In the genomic region with DNA sequence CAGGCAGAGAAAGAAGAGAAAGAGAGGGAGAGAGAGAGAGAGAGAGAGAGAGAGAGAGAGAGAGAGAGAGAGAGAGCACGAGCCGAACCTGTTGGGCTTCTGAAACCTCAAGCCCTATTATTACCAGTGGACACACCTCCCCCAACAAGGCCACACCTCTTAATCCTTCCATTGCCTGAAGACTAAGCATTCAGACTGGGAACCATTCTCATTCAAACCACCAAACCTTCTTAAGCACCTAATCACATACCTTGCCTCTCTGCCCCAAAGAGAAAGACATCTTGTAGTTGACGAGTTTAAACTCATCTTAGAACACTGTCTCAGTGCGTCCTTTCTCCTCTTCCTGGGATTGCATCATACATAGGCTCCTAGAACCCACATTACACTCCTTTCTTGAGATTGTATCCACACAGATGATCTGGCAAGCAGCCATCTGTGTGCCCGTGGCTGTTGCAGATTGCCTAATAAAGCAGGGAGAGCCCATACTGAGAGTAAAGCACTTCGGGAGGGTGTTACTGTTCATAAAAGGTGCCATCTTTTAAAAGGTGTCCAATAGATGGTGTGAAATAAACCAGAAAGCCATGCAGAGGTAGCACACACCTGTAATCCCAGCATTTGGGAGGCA, we compare ENCODE assay signal across 27 mouse cellular contexts. TPM values are rescaled to one million over a fixed set of nuclear protein-coding genes. Genes with fewer than 3 reads are reported as not detected.
DNase-seq lines count a peak whose midpoint lies in the region; TF ChIP-seq lines count a peak whose summit lies in the region.
"Had no signal": no experiment of that assay in that cellular context is flagged by ENCODE, and none has a peak within 500 bp of the region (broad histone marks: within the 10 kb centered on the region; RNA-seq: fewer than 3 reads in every experiment).

No protein-coding gene starts in this region.

- peaks cover 4 to 6% of the 10 kb centered on the region in 2 experiments; a peak in 3 of 4 replicates for H3K4me1 ChIP-seq in MEL (ENCODE audit: control insufficient read depth in 1 of 2, insufficient read depth in 2 of 2, low read length in 2 of 2)
- H3K4me1 ChIP-seq: embryonic facial prominence, embryonic 15.5 days; hindbrain, embryonic 15.5 days; midbrain, embryonic 12.5 days; neural tube, embryonic 12.5 days had no signal

- H3K27ac ChIP-seq in MEL (ENCODE audit: control insufficient read depth, low read depth, low read length) = no peak overlapping the region
- H3K27ac ChIP-seq: embryonic facial prominence, embryonic 15.5 days; hindbrain, embryonic 15.5 days; macrophage; midbrain, embryonic 12.5 days; neural tube, embryonic 12.5 days had no signal

- no peak for TF ChIP-seq CTCF in MEL (IDR thresholded peaks at IDR 0.05 in 2 of 3, conservative IDR thresholded peaks at IDR 0.05 in 1 of 3; ENCODE audit: control insufficient read depth in 1 of 3, insufficient read depth in 1 of 3, low read depth in 2 of 3, low read length in 3 of 3, poor library complexity in 1 of 3, severe bottlenecking in 1 of 3)
- no peak for TF ChIP-seq CTCF in brain, embryonic 14.5 days (IDR thresholded peaks at IDR 0.05; ENCODE audit: borderline replicate concordance, extremely low read depth, insufficient read depth, insufficient read length)

- DNase-seq in lung, postnatal 36 days = peak; percentile 51
- DNase-seq in lung, postnatal 14 days = no peak
- DNase-seq in MEL (ENCODE audit: low read depth, low spot score) = peak; percentile 61
- DNase-seq in brain, embryonic 14.5 days (ENCODE audit: low read depth) = peak; percentile 22
- no peak for DNase-seq in Muller cell, postnatal 12 days (ENCODE audit: inconsistent ontology term)
- DNase-seq in kidney, postnatal 14 days = no peak
- no peak for DNase-seq in right cerebral cortex, postnatal 14 days
- DNase-seq: adrenal gland, postnatal 36 days; cerebellum, adult 11 months; cerebellum, postnatal 14 days; kidney, adult 8-10 months; kidney, postnatal 10 days; retina, postnatal 1 day had no signal

- no peaks in the 10 kb centered on the region; a peak in 1 of 4 replicates for H3K36me3 ChIP-seq in MEL (ENCODE audit: control insufficient read depth in 1 of 2, insufficient read depth in 2 of 2, low read length in 2 of 2)
- H3K36me3 ChIP-seq: embryonic facial prominence, embryonic 15.5 days; hindbrain, embryonic 15.5 days; midbrain, embryonic 12.5 days; neural tube, embryonic 12.5 days had no signal

- H3K79me2 ChIP-seq in MEL (ENCODE audit: control insufficient read depth, insufficient read depth, low read length, poor library complexity) = no peaks in the 10 kb centered on the region

- peak overlapping the region in 1 of 2 experiments; percentile 43; a peak in 1 of 4 replicates for H3K4me3 ChIP-seq in MEL (ENCODE audit: control insufficient read depth in 1 of 2, insufficient read depth in 1 of 2, low read depth in 2 of 2, low read length in 2 of 2)
- H3K4me3 ChIP-seq: embryonic facial prominence, embryonic 15.5 days; hindbrain, embryonic 15.5 days; midbrain, embryonic 12.5 days; neural tube, embryonic 12.5 days had no signal

- H3K27me3 ChIP-seq in MEL (ENCODE audit: control insufficient read depth in 1 of 2, insufficient read depth in 2 of 2, low read length in 2 of 2) = no peaks in the 10 kb centered on the region
- H3K27me3 ChIP-seq: embryonic facial prominence, embryonic 15.5 days; hindbrain, embryonic 15.5 days; midbrain, embryonic 12.5 days; neural tube, embryonic 12.5 days had no signal

- TF ChIP-seq POLR2A in MEL (IDR thresholded peaks at IDR 0.05; ENCODE audit: control insufficient read depth in 1 of 2, insufficient read depth in 1 of 2, low read depth in 1 of 2, low read length in 2 of 2, poor library complexity in 1 of 2) = no peak
- TF ChIP-seq POLR2A in brain, embryonic 14.5 days (IDR thresholded peaks at IDR 0.05; ENCODE audit: borderline replicate concordance, extremely low read depth, insufficient read depth, insufficient read length, poor library complexity, severe bottlenecking) = no peak

- peak in 1 of 2 experiments; percentile 25; a peak in 2 of 4 replicates for TF ChIP-seq EP300 in MEL (IDR thresholded peaks at IDR 0.05; ENCODE audit: low read depth in 1 of 2, low read length in 2 of 2)

- no peak overlapping the region for H3K9ac ChIP-seq in MEL (ENCODE audit: control insufficient read depth, low read depth, low read length, poor library complexity, severe bottlenecking)
- H3K9ac ChIP-seq: embryonic facial prominence, embryonic 15.5 days; hindbrain, embryonic 15.5 days; midbrain, embryonic 12.5 days; neural tube, embryonic 12.5 days had no signal

- H3K9me3 ChIP-seq in MEL (replicated peaks; ENCODE audit: insufficient read depth, low read length) = no peaks in the 10 kb centered on the region
- H3K9me3 ChIP-seq: embryonic facial prominence, embryonic 15.5 days; hindbrain, embryonic 15.5 days; midbrain, embryonic 12.5 days; neural tube, embryonic 12.5 days had no signal

- TF ChIP-seq RAD21 in MEL (IDR thresholded peaks at IDR 0.05; ENCODE audit: low read depth, low read length) = no peak

TF ChIP-seq in MEL, 35 proteins besides CTCF, POLR2A, EP300 and RAD21:
- TF ChIP-seq GATA1 (IDR thresholded peaks at IDR 0.05; ENCODE audit: low read depth, low read length) (no peak), USF2 (IDR thresholded peaks at IDR 0.05; ENCODE audit: borderline replicate concordance in 1 of 2, insufficient read depth in 1 of 2, low read depth in 1 of 2, low read length in 2 of 2) (no peak), MAX (IDR thresholded peaks at IDR 0.05; ENCODE audit: low read length) (no peak), ZMIZ1 (IDR thresholded peaks at IDR 0.05; ENCODE audit: low read depth, low read length) (no peak), RCOR1 (IDR thresholded peaks at IDR 0.05; ENCODE audit: low read depth, low read length) (no peak), POLR2AphosphoS5 (IDR thresholded peaks at IDR 0.05; ENCODE audit: borderline replicate concordance, low read depth, low read length) (no peak), MXI1 (IDR thresholded peaks at IDR 0.05; ENCODE audit: low read depth, low read length) (0 out of 2 replicates have a peak, but pooled peaks have one; percentile 20), SIN3A (IDR thresholded peaks at IDR 0.05; ENCODE audit: low read length) (peak; percentile 24; the same call in 1 of the 2 replicates), GABPA (IDR thresholded peaks at IDR 0.05; ENCODE audit: low read depth, low read length) (no peak), ZNF384 (IDR thresholded peaks at IDR 0.05; ENCODE audit: low read depth, low read length) (no peak), POLR2AphosphoS2 (IDR thresholded peaks at IDR 0.05; ENCODE audit: low read length) (no peak), MYB (IDR thresholded peaks at IDR 0.05; ENCODE audit: low read depth, low read length) (no peak), MAZ (IDR thresholded peaks at IDR 0.05; ENCODE audit: low read depth, low read length) (no peak), MYC (IDR thresholded peaks at IDR 0.05; ENCODE audit: low read depth, low read length) (no peak), TAL1 (IDR thresholded peaks at IDR 0.05; ENCODE audit: low read length) (no peak), CHD2 (IDR thresholded peaks at IDR 0.05; ENCODE audit: low read length) (no peak), KAT2A (conservative IDR thresholded peaks at IDR 0.05; ENCODE audit: low read depth, low read length) (no peak), ETS1 (IDR thresholded peaks at IDR 0.05; ENCODE audit: low read depth, low read length) (peak; percentile 77), HCFC1 (IDR thresholded peaks at IDR 0.05; ENCODE audit: low read depth, low read length) (no peak), E2F4 (IDR thresholded peaks at IDR 0.05; ENCODE audit: borderline replicate concordance, low read depth, low read length) (no peak), JUND (IDR thresholded peaks at IDR 0.05; ENCODE audit: low read depth, low read length) (peak; percentile 6; the same call in 1 of the 2 replicates), TBP (IDR thresholded peaks at IDR 0.05; ENCODE audit: low read depth, low read length) (no peak), ZC3H11A (IDR thresholded peaks at IDR 0.05; ENCODE audit: low read depth, low read length) (no peak), CHD1 (IDR thresholded peaks at IDR 0.05; ENCODE audit: low read depth, low read length) (no peak), MAFK (IDR thresholded peaks at IDR 0.05; ENCODE audit: borderline replicate concordance, low read depth, low read length) (no peak), TCF12 (IDR thresholded peaks at IDR 0.05; ENCODE audit: low read depth, low read length) (peak; percentile 18; the same call in 1 of the 2 replicates), NELFE (IDR thresholded peaks at IDR 0.05; ENCODE audit: low read depth, low read length) (no peak), ELF1 (IDR thresholded peaks at IDR 0.05; ENCODE audit: low read depth, low read length) (no peak), ZKSCAN1 (IDR thresholded peaks at IDR 0.05; ENCODE audit: low read depth, low read length) (no peak)
TF ChIP-seq in MEL: peak in this region for 5.

RNA-seq across cellular contexts. Expression of gene Tvp23b, which starts 24.7 kb away (rescaled TPM):
- total RNA-seq in MEL (2012; rRNA removed) = 32.1 and 40.0 TPM in 2 replicates
- 10 to 100 TPM in 1 of 2 experiments, not detected in 1; 24.3 TPM for polyA plus RNA-seq in MEL (2012; ENCODE audit: insufficient read depth in 1 of 2, insufficient read length in 2 of 2, low read depth in 1 of 2, low replicate concordance in 2 of 2, missing spikeins in 1 of 2)
- polyA plus RNA-seq in brain, embryonic 14.5 days (2012; rRNA removed) = 25.7 and 29.3 TPM in 2 replicates

RNA-seq across cellular contexts. Expression of gene Cdrt4, which starts 47.0 kb away (rescaled TPM):
- total RNA-seq in MEL (2012; rRNA removed) = not detected in 2 replicates
- not detected for polyA plus RNA-seq in MEL (2012; ENCODE audit: insufficient read depth in 1 of 2, insufficient read length in 2 of 2, low read depth in 1 of 2, low replicate concordance in 2 of 2, missing spikeins in 1 of 2)
- 0.10 and 0.12 TPM in 2 replicates for polyA plus RNA-seq in brain, embryonic 14.5 days (2012; rRNA removed)
- total RNA-seq: adrenal gland, postnatal 36 days; gastrocnemius, adult 8-10 months; hematopoietic stem cell, adult 5-6 weeks; layer of hippocampus, adult 18-20 months; liver, adult 2 months had no signal
- polyA plus RNA-seq: C2C12; forebrain, embryonic 14.5 days; heart, embryonic 11.5 days; hindbrain, embryonic 15.5 days; liver, adult 2 months; liver, embryonic 16.5 days; macrophage; midbrain, embryonic 12.5 days; spleen, adult 2 months had no signal

RNA-seq across cellular contexts. Expression of gene Fbxw10, which starts 57.1 kb away (rescaled TPM):
- not detected in 2 replicates for total RNA-seq in MEL (2012; rRNA removed)
- not detected for polyA plus RNA-seq in MEL (2012; ENCODE audit: insufficient read depth in 1 of 2, insufficient read length in 2 of 2, low read depth in 1 of 2, low replicate concordance in 2 of 2, missing spikeins in 1 of 2)
- polyA plus RNA-seq in brain, embryonic 14.5 days (2012; rRNA removed) = 0.20 and 0.45 TPM in 2 replicates
- total RNA-seq: liver, adult 2 months had no signal
- polyA plus RNA-seq: liver, adult 2 months had no signal

Comparison
In these comparisons a context has a peak if more than half of its experiments do, and no peak if none do; other contexts are left out.
1. DNase-seq: peak in lung, postnatal 36 days (single experiment), MEL (single experiment) and brain, embryonic 14.5 days (single experiment); none in lung, postnatal 14 days (single experiment), Muller cell, postnatal 12 days (single experiment), kidney, postnatal 14 days (single experiment) and right cerebral cortex, postnatal 14 days (single experiment).